Mouse (Mus musculus): Measurements from ENCODE around the gene Galk1. TPM values are rescaled to one million over a fixed set of nuclear protein-coding genes. Genes with fewer than 3 reads are reported as not detected.

Galk1 gene
- total RNA-seq, 4 experiments from 2014 or later: 37.3 to 55.6 (median 46.4) TPM

DNA sequence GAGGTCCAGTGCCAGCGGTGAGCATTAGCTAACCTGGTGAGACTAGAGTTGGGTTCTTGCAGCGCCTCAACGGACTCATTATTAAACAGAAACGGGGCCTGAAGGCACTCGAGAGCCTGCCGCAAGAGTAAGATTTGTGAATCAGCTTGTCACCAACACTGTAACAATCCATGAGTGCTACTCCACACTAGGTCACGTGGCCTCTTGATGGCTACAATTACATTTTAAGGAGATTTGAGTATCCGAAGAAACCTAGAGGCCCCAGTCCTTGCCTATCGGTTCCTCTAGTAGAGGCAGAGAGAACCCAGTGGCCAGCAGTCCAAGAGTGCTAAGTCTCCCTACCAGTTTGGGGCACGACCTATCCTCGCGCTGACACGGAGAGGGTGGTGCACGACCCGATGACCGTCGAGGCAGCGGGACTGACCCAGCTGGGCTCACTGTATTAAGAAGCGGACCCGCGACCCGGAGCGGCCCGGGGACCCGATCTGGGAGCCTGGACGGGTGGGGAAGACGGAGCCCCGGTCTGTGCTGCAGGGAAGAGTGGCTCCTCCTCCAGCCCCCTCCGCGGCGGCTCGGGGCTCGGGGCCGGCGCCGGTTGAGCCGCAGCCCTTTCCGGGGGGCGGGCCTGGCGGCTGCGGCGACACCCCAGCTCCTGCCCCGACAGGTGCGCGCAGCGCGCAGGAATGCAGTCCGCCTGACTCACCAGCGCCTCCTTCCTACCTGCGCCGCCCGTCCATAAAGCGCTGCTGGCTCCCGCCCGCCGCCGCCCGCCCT lies 38.0 kb downstream of the Galk1 start, which contains the start of gene Itgb4:
TSS of gene Itgb4 (plus strand) at position 401 of the 774 bp plus-strand sequence.
- no peak for DNase-seq

DNA sequence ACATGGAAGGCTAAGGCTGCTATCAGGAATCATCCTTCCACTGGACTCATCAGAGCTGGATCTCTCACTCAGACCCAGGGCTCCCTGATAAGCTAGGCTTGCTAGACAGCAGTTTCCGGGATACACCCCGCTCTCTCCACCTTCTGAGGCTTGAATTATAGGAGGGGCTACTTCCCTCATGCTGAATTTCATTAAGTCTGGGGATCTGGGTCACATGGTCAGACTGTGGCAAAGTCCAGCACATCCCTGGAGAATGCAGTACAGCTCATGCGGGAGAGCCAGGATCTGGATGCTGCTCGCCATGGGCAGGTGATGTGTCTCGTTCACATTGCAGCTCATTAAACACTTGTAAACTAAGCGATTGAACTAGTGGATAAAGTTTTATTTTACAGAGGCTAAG lies 41.5 kb downstream of the Galk1 start:
- no peak for DNase-seq

DNA sequence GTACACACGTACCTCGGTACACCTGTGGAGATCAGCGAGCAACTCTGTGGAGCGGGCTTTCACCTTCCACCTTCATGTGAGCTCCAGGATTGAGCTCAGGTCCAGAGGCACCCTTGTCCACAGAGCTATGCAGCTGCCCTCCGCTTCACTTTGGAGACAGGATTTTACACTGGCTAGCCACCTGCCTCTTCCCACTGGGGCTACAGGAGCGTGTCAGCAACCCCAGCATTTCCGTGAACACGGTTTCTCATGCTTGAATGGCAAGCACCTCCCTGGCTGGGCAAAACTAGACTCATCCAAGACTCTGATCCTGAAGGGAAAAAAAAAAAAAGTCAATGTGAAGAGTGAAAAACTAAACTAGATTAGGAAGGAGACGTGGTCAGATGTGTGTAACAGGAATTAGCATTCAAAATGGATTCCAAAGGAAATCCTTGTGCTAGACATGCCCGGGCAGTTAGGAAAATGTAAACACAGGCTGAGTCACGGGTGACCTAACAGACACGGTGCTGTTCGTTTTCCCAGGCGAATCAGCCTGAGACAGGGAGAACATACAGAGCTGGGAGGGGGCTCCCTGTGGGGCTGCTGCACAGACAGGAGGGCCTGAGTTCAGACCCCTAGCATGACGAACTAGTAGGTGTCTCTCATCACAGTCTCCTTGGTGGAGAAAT lies 42.4 kb downstream of the Galk1 start:
- DNase-seq: no peak

DNA sequence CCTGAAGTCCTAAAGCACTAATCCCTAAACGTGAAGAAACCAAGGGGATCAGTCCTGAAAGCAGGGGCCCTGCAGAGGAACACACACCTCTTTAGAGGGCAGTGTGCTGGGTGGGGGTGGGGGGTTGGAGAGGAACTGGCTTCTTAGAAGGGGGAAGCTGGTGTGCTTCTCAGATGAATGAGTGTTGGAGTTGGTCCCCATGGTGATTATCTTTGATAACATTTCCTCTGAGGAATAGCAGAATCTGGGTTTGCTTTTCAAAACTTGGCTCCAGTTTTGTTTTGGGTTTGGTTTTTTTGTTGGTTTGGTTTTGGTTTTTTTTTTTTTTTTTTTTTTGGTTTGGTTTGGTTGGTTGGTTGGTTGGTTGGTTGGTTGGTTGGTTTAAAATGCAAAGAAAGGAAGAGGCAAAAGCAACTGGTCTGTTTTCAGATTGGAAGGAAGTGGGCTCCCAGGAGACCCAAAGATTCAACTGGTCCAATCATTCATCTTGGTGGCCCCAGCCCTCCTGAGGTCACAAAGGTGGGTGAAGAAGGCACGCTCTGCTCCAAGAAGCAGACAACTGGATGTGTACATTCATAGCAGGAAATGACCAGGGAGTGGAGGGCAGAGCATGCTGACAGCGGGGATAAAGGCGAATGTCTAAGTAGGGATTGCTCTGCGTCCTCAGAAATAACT lies 43.7 kb downstream of the Galk1 start:
- DNase-seq: no peak

DNA sequence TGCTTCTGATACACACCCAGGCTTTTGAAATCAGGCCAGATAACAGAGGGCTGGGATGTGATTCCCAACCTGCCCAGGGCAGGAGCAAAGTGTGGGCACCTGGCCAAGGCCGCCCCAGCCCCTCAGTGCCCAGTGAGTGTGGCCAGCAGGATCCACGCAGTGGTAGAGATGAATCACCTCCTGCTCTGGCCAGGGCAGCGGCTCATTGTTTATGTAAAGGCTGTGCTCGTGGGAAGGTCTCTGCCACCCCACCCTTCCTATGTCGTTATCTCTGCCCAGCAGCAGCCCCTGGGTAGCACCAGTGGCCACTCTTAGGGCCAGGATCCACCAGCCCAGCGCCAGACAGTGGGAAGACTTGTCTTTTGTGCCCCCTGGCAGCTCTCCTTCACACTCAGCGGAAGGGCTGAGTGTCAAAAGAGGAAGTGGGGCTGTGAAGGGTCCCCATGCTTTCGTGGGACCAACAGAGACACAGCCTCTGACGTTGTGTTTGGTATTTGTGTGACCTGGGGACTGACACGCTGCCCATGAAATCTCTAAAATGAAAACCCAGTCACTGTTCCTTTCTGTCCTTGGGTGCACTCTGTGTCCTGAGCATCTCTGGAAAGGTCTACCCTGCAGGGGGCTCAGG lies 47.4 kb downstream of the Galk1 start:
- DNase-seq: peak; percentile 76

DNA sequence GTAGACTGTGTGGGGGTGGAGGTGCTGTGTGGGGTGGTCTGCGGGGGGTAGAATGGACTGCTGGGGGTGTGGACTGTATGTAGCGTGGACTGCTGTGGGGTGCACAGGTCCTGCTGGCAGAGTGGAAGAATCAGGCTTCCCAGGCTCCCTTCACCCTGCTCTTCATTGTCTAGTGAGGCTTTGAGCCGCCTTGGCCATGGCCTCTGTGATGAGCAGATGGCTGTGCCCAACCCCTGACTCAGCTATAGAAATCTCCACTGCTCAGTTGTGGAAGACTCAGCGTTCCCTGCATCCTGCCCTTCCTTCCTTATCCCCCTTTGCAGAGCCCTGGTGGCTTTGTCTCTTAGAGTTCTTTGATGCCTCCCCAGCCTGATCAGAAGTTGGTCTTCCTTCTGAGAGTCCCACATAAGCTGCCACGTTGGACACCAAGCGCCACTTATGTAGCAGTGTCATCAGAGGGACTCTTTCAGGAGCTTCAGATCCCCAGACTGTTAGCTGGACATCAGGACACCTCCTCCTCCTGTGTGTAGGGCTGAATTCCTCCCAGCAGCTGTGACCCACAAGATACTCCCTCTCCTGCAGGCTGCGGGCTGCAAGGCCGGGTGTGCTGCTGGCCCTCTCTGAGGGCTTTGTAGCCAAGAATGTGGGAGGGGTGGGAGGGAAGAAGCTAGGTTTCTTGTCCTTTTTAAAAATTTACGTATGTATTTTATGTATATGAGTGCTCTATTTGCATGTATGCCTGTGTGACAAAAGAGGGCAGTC lies 49.7 kb downstream of the Galk1 start:
- DNase-seq: no peak

DNA sequence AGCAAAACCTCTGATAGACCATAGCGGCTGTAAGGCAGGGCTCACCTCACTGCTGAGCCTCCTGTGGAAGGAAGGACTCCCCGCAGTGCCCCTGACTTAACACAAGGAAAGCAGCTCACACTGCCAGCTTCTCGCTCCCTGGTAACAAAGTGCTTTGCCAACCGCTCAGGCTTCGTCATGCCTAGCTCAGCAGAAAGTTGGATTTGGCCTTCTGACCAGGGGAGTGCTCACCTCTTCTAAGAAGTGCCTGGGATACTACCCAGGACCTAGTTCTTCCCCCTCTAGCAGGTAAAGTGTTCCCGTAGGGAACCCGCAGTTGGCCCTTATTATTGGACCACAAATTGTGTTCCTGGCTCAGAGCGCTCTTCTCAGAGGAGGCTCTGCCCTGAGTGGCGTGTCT lies 53.5 kb downstream of the Galk1 start:
- no peak for DNase-seq

Other genes starting within 250 kb of the Galk1 start
- 100 to 1,000 TPM in 2 of 4 experiments, 10 to 100 TPM in 2; 83.2 to 102 (median 95.5) TPM for gene Tmem94, start 247.3 kb downstream of the Galk1 start, total RNA-seq (2022)
- gene Caskin2, start 199.1 kb downstream of the Galk1 start, total RNA-seq (2022): 10 to 100 TPM; 60.6 to 97.3 (median 78.2) TPM
- gene Tsen54, start 198.0 kb downstream of the Galk1 start, total RNA-seq (2022): 10 to 100 TPM; 20.0 to 32.2 (median 25.4) TPM
- gene Llgl2, start 188.7 kb downstream of the Galk1 start, total RNA-seq (2022): 10 to 100 TPM; 10.5 to 13.4 (median 11.5) TPM
- 1 to 10 TPM in 1 of 4 experiments, under 1 TPM in 2, not detected in 1; 0.09 to 1.1 (median 0.32) TPM for gene Myo15b, start 154.3 kb downstream of the Galk1 start, total RNA-seq (2022)
- under 1 TPM; 0.29 to 0.65 (median 0.42) TPM for gene Smim5, start 112.8 kb downstream of the Galk1 start, total RNA-seq (2022)
- not detected for gene Smim6, start 100.7 kb downstream of the Galk1 start, total RNA-seq (2022)
- gene Sap30bp, start 79.4 kb downstream of the Galk1 start, total RNA-seq (2022): 10 to 100 TPM; 46.2 to 53.7 (median 48.3) TPM
- gene Recql5, start 79.2 kb downstream of the Galk1 start, total RNA-seq (2022): 10 to 100 TPM; 24.7 to 40.4 (median 36.6) TPM
- gene Itgb4, start 38.0 kb downstream of the Galk1 start, total RNA-seq (2022): 1 to 10 TPM; 3.5 to 5.1 (median 3.9) TPM
- 100 to 1,000 TPM; 302 to 413 (median 377) TPM for gene H3f3b, start 15.2 kb upstream of the Galk1 start, total RNA-seq (2022)
- gene Unk, start 17.6 kb upstream of the Galk1 start, total RNA-seq (2022): 10 to 100 TPM; 19.7 to 45.2 (median 29.6) TPM
- gene Unc13d, start 65.2 kb upstream of the Galk1 start, total RNA-seq (2022): 1 to 10 TPM in 3 of 4 experiments, under 1 TPM in 1; 0.75 to 1.6 (median 1.4) TPM
- 100 to 1,000 TPM; 194 to 199 (median 196) TPM for gene Wbp2, start 74.3 kb upstream of the Galk1 start, total RNA-seq (2022)
- gene Trim47, start 114.5 kb upstream of the Galk1 start, total RNA-seq (2022): 10 to 100 TPM; 11.1 to 20.4 (median 16.4) TPM
- 10 to 100 TPM in 3 of 4 experiments, 1 to 10 TPM in 1; 9.6 to 13.7 (median 13.1) TPM for gene Trim65, start 118.4 kb upstream of the Galk1 start, total RNA-seq (2022)
- 100 to 1,000 TPM in 3 of 4 experiments, 10 to 100 TPM in 1; 97.5 to 112 (median 107) TPM for gene Mrpl38, start 126.1 kb upstream of the Galk1 start, total RNA-seq (2022)
- gene Fbf1, start 155.4 kb upstream of the Galk1 start, total RNA-seq (2022): 10 to 100 TPM; 47.7 to 69.4 (median 52.4) TPM
- 10 to 100 TPM; 20.4 to 26.3 (median 23.6) TPM for gene Ten1, start 186.1 kb upstream of the Galk1 start, total RNA-seq (2022)
- 100 to 1,000 TPM; 158 to 197 (median 185) TPM for gene Acox1, start 186.3 kb upstream of the Galk1 start, total RNA-seq (2022)
- gene Evpl, start 225.4 kb upstream of the Galk1 start, total RNA-seq (2022): 1 to 10 TPM; 1.0 to 2.4 (median 2.1) TPM